Mouse (Mus musculus) CD8-positive naive resting alpha-beta T cell, adult 2 months (primary cell): ENCODE data around the gene Ntrk1.
"Not testable (repeated sequence)": the region's sequence is repeated elsewhere in the genome, so short reads cannot be mapped to it uniquely, and the experiment has no call there.

Source experiments
- DNase-seq, 2 experiments: peaks; one replicate each; pipeline ENCODE4 v3.0.0; 2022; ENCODE audit warnings: low read depth in 2 of 2, low spot score in 2 of 2

Ntrk1 gene

DNA sequence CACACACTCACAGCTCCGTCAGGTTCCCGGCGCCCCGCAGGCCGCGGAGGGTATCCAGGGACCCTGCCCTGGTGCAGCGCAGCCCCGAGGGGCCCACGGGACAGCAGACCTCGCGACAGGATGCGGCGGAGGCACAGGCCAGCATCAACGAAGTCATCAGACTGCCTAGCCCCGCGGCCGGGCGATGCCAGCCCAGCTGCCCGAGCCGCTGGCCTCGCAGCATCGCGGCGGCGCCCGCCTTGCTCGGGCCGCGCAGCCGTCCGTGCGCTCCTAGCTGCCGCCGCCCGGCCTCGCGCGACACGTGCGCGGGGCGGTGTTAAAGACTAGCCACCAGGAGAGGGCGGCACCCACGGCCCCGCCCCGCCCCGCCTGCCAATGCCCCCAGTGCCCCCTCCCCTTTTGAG lies at the start of gene Ntrk1:
Gene Ntrk1 (minus strand): TSS at position 241 of the 404 bp plus-strand sequence.
- DNase-seq: no peak

- no peak for DNase-seq
Observed at GRCm38 (mm10) chr3:87840858-87841257, 45.9 kb upstream of the Ntrk1 start.

DNA sequence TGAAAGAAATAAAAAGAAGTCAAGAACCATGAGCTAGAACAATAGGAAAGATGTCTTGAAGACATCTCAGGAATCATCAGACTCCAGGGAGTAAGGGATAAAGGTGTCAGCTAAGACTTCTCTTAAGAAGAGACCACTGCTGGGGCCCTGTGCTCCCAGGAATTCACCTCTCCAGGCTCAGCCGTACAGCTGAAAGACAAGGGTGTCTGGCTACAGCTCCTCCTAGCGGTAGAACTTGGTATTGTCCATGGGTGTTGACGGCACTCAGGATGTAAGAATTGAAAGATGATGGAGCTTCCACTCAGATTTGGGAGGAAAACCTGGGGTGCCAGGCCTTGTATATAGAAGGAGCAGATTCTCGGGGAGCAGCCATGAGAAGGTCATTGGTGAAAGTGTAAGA lies 43.7 kb upstream of the Ntrk1 start:
- DNase-seq: peak; percentile 79 to 81

- no peak for DNase-seq
Observed at GRCm38 (mm10) chr3:87833482-87833881, 38.5 kb upstream of the Ntrk1 start.

- no peak for DNase-seq
Observed at GRCm38 (mm10) chr3:87832109-87832859, 37.3 kb upstream of the Ntrk1 start.

DNA sequence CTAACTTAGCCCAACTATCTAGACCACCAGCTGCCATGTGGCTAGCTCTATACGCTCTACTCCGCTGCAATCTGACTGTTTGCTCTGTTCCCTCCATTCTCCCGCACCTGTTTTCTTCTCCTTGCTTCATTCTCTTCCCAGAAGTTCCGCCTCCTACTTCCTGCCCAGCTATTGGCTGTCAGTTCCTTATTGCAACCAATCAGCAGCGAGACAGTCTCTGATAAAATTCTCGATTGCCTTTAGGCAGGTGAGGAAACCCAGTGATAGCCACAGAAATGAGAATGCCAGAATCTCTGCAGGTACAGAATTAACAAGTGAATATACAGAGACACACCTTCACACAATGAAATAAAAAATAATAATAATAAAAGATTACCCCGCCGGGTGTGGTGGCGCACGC lies 34.1 kb upstream of the Ntrk1 start:
- DNase-seq: no peak

GRCm38 (mm10) chr3:87828435-87828834 lies 33.5 kb upstream of the Ntrk1 start:
- DNase-seq: no peak

DNA sequence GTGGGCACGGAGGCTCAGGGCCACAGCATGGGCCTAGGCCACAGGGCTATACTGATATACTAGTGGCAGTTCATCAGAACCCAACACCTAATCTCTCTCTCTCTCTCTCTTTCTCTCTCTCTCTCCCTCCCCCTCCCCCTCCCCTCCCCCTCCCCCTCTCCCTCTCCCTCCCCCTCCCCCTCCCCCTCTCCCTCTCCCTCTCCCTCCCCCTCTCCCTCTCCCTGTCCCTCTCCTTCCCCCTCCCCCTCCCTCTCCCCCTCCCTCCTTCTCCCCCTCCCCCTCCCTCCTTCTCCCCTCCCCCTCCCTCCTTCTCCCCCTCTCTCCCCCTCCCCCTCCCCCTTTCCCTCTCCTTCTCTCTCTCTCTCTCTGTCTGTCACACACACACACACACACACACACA lies 29.2 kb upstream of the Ntrk1 start, which contains the start of gene Pear1:
Gene Pear1 (minus strand): TSS at position 101 of the 400 bp plus-strand sequence.
- DNase-seq: not testable (repeated sequence)

- DNase-seq: no peak
Observed at GRCm38 (mm10) chr3:87818226-87818625, 23.3 kb upstream of the Ntrk1 start.

- peak; percentile 66 to 77 for DNase-seq
Observed at GRCm38 (mm10) chr3:87816646-87817093, 21.7 kb upstream of the Ntrk1 start.

- DNase-seq: no peak
Observed at GRCm38 (mm10) chr3:87816166-87816565, 21.2 kb upstream of the Ntrk1 start.

DNA sequence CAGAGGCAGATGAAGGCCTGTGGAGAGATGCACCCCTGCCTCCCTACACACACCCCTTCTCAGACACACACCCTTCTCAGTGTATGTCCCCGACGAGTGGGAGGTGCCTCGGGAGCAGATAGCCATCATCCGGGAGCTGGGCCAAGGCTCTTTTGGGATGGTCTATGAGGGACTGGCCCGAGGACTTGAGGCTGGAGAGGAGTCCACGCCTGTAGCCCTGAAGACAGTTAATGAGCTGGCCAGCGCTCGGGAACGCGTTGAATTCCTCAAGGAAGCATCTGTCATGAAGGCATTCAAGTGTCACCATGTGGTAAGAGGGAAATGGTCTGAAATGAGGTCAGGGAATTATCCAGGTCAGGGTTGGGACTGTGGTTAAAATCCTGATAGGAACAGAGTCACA lies 17.9 kb upstream of the Ntrk1 start:
- no peak for DNase-seq

DNA sequence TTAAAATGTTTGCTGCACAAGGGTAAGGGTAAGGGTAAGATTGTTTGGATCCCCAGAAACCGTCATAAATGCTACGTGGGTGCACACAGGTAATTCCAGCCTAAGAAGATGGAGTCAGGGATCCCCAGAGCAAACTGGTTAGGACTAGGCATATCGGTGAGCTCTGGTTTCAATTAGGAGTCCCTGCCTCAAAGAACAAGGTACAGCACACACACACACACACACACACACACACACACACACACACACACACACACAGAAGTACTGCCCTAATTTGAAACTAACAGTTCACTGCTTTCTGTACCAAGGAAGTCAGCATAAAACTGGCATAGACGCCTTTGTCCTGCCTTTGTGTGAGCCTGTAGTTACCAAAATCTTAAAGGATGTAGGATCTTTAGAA lies 17.5 kb upstream of the Ntrk1 start:
- DNase-seq: no peak

DNA sequence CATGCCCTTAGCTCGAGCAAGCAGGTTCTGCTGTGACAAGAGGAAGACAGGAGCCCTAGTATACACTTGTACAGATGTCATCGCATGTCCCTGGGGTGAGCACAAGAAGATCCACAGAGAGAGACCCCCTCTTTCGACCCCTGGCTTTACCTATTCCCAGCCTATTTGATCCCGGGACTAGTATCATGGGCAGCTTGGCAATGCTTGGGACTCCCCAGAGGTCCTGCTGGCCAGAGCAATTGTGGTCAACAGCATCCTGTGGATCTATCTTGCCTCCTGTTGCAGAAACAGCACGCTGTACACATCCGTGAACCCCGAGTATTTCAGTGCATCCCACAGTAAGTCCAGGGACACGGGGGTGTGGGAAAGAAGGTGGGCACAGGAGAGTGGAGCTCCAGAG lies 16.3 kb upstream of the Ntrk1 start:
- no peak for DNase-seq

GRCm38 (mm10) chr3:87809322-87809962 lies 14.5 kb upstream of the Ntrk1 start:
- DNase-seq: no peak

GRCm38 (mm10) chr3:87804038-87804677 lies 9.2 kb upstream of the Ntrk1 start:
- DNase-seq: no peak

- DNase-seq: no peak
Observed at GRCm38 (mm10) chr3:87801681-87802080, 6.7 kb upstream of the Ntrk1 start.

- no peak for DNase-seq
Observed at GRCm38 (mm10) chr3:87796736-87797334, 1.9 kb upstream of the Ntrk1 start, which contains the start of gene Insrr. Gene Insrr, plus strand, starts transcription at chr3:87796951.

DNA sequence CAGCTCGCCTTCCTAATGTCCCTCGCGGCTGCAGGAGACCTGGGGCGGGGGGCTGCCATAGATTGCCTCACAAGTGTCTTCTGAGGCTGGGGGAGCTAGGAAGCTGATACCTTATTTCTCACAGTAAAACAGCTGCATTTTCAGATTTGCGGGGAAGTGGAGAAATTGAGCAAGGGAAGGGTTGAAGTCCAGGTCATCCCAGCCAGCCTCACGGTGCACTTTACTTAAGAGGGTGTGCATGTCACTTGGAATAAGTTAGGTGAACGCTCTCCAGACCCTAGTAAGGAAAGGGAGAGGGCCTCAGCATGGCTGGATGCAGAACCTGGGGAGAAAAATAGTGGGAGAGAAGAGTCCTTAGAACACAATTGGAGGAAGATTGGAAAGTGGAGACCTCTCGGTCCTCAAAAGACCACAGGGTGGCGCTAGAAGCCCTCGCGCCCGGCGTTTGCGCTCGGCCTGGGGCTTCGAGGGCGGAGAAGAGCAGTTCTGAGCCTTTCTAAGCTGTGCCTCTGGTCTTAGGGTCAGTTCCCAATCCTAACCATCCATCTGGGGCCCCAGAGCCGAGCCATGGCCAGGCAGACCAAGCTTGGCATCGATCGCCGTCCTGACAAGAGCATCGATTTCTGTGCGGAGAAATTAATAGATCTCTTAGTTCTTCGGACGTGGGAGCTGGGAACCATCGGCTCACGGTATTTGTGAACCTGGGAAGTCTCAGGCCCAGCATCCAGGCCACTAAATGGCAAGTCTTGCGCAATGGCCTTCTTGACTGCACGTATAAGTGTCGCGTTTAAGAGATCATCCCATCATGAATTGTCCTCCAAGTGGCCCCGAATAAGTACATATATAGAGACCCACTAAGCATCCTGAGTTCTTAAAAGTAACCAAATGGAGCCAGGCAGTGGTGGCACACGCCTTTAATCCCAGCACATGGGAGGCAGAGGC lies 645 bp upstream of the Ntrk1 start:
- peak; percentile 35 to 48 for DNase-seq

DNA sequence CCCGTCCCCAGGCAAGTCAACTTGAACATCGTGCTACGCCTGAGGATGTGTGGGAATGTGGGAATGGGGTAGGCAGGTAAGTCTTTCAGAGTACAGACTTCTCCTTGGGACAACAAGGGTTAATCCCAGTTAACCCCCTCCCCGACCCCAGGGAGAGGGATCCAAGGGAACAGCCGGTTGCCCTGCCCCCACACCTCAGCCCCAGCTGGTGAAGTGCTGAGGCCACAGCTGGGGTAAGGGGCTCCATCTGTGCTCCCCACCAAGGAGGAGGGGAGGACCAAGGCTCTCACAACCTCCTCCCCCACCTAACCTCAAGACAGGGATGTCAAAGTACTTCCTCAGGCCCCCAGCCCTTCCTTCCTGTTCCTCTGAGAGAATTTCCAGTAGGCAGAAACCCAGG lies 5.2 kb downstream of the Ntrk1 start:
- no peak for DNase-seq
